Mouse (Mus musculus) forebrain, postnatal 0 days (tissue): ENCODE measurements at regions not wholly inside any gene's neighbourhood (a gene's known extent, or its start where the extent isn't known, plus 50 kb on each side); places are given as distances from the start of the nearest gene placed in this dataset.
A peak's percentile ranks its signal among the peaks of the same experiment; 100 is the strongest.

Experiments
- ATAC-seq: fragments of 200-750 bp; cut with Nextera tagmentation; 2 replicates; pipeline ENCODE4 v1.8.0; 2017; ENCODE audit warnings: mild to moderate bottlenecking, moderate library complexity
- DNase-seq: peaks from one replicate; pipeline ENCODE4 v3.0.0-alpha.2; 2015
- H3K27ac ChIP-seq: fragments of 300-500 bp; sonication (generic); 2 replicates; pipeline ENCODE4 v1.5.1; 2014; ENCODE audit warnings: low read depth, mild to moderate bottlenecking, antibody characterized with exemption, low read length, moderate library complexity, mixed read lengths
- H3K27me3 ChIP-seq: fragments of 300-500 bp; sonication (generic); 2 replicates; pipeline ENCODE4 v1.6.1; 2014; ENCODE audit warnings: mild to moderate bottlenecking, low read length, mixed read lengths; ENCODE audit not compliant: insufficient read depth
- H3K36me3 ChIP-seq: fragments of 300-500 bp; sonication (generic); 2 replicates; pipeline ENCODE4 v1.6.1; 2014; ENCODE audit warnings: mild to moderate bottlenecking, moderate library complexity; ENCODE audit not compliant: insufficient read depth
- H3K4me1 ChIP-seq: fragments of 300-500 bp; sonication (generic); 2 replicates; pipeline ENCODE4 v1.6.1; 2014; ENCODE audit warnings: antibody characterized with exemption; ENCODE audit not compliant: insufficient read depth
- H3K4me2 ChIP-seq: fragments of 300-500 bp; sonication (generic); 2 replicates; pipeline ENCODE4 v1.6.1; 2014; ENCODE audit warnings: low read depth, mild to moderate bottlenecking, moderate library complexity
- H3K4me3 ChIP-seq: fragments of 300-500 bp; sonication (generic); 2 replicates; pipeline ENCODE4 v1.5.1; 2014; ENCODE audit warnings: low read depth, low read length, mixed read lengths
- H3K9ac ChIP-seq: fragments of 300-500 bp; sonication (generic); 2 replicates; pipeline ENCODE4 v1.6.1; 2014; ENCODE audit warnings: mild to moderate bottlenecking
- H3K9me3 ChIP-seq: fragments of 300-500 bp; sonication (generic); 2 replicates; pipeline ENCODE4 v1.6.1; 2016; ENCODE audit warnings: low read length
- CTCF ChIP-seq: sonication (generic); IDR thresholded peaks from 2 replicates; pipeline ENCODE4 v1.5.1; 2016; ENCODE audit warnings: antibody characterized with exemption, control low read depth, low read depth
- WGBS: fragments of 180-500 bp; shearing (Covaris S2); extraction: QIAGEN DNeasy Blood & Tissue Kit; methylation state at CpG from one replicate; pipeline ENCODE4 v1.1.7; 2014; 5-methylcytosine and 5-hydroxymethylcytosine counted together

DNA sequence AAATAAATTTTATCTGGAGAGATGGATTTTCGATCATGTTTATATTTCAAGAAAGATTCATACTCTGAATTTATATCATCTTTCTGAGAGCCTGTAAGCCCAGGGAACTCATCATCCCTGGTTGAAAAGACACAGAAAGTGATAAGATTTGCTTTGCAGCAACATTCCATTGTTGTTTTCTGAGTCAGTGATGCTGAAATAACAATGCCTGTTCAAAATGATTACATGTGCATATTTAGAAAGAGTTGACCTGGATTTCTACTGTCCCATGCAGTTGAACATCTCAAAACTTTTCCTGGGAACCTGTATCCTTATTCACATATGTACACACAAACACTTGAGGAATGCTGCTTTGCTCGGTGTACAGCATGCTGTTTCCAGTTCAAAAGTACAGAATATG lies 882.2 kb downstream of the Serpinb8 start:
- DNase-seq (no peak), ATAC-seq (no peak)
- Histone ChIP-seq H3K4me3 (no peak overlapping the region), H3K27me3 (no peaks in the 10 kb centered on the region), H3K27ac (no peak overlapping the region), H3K4me1 (no peaks in the 10 kb centered on the region), H3K9me3 (no peaks in the 10 kb centered on the region), H3K9ac (no peak overlapping the region), H3K4me2 (no peak overlapping the region), H3K36me3 (no peaks in the 10 kb centered on the region)
- WGBS, result 83% methylated on average over 2 of the region's 2 CpGs
- no peak for TF ChIP-seq CTCF

DNA sequence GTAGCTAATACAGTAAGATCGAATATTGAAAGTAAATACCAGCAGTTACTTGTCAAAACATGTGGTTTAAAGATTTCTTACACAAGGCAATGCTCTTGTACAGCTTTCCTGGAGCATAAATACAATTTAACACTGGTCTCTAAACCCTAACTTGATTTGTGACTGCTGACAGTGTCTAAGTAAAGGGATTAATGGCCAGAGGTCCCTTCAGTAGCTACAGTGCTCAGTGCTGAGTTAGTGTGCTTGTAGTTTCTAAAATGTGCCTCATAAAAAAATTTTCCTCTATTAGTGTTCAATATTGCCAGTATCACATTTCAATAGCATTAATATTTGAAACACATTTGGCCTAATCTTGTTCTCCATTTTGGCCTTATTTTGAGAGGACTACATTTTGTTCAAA lies 909.0 kb downstream of the Serpinb8 start:
- Histone ChIP-seq H3K4me3 (no peak overlapping the region), H3K4me2 (no peak overlapping the region), H3K4me1 (no peaks in the 10 kb centered on the region), H3K9ac (no peak overlapping the region), H3K9me3 (no peaks in the 10 kb centered on the region), H3K27me3 (no peaks in the 10 kb centered on the region), H3K36me3 (no peaks in the 10 kb centered on the region), H3K27ac (no peak overlapping the region)
- no peak for DNase-seq
- 65% methylated on average over 1 of the region's 1 CpGs for WGBS
- TF ChIP-seq CTCF, result no peak
- no peak for ATAC-seq

DNA sequence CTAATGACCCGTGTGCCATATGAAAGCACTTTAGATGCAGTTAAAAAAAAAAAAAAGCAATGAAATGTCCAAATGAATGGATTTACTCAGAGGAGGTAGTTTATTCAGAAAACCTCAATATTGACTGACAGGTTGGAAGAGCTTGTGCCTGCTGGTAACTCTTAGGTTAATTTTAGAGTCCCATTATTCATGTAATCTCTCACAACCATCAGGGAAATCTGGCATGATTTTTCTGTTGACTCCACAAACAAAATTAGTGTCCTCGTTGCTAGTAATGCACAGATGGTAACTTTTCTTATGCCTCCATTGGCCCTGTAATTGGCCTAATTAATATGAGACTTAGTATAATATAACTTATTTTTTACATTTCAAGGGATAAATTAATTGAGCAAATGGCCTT lies 937.6 kb downstream of the Serpinb8 start:
- H3K4me2 ChIP-seq, result no peak overlapping the region
- H3K36me3 ChIP-seq, result no peaks in the 10 kb centered on the region
- no peak for ATAC-seq
- DNase-seq, result peak; percentile 3
- H3K9me3 ChIP-seq, result no peaks in the 10 kb centered on the region
- H3K27me3 ChIP-seq, result no peaks in the 10 kb centered on the region
- H3K4me1 ChIP-seq, result no peaks in the 10 kb centered on the region
- WGBS, result 39% methylated on average over 2 of the region's 2 CpGs
- no peak overlapping the region for H3K4me3 ChIP-seq
- TF ChIP-seq CTCF, result no peak
- no peak overlapping the region for H3K27ac ChIP-seq
- no peak overlapping the region for H3K9ac ChIP-seq

DNA sequence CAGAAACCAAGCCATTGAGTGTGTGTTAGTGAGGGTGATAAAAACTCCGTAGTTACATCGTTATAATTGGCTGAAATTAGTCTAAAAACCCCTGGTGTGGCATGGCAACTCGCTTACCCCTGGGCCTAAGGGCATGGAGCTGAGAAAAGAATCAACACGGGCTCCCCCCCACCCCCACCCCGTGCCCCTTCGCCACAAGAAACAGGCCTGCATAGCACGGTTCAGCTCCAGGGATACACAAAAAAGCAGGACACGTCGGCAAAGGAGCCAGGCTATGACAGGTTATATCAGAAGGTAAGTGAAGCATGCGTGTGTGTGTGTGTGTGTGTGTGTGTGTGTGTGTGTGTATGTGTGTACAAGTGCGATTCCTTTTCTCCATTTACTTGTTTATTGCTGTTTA lies 948.4 kb downstream of the Serpinb8 start:
- H3K4me2 ChIP-seq, result no peak overlapping the region
- TF ChIP-seq CTCF, result no peak
- no peak overlapping the region for H3K4me3 ChIP-seq
- no peaks in the 10 kb centered on the region for H3K36me3 ChIP-seq
- ATAC-seq (no peak), DNase-seq (no peak)
- no peak overlapping the region for H3K9ac ChIP-seq
- no peaks in the 10 kb centered on the region for H3K4me1 ChIP-seq
- WGBS, result 55% methylated on average over 11 of the region's 11 CpGs
- H3K27ac ChIP-seq, result no peak overlapping the region
- H3K9me3 ChIP-seq, result no peaks in the 10 kb centered on the region
- H3K27me3 ChIP-seq, result no peaks in the 10 kb centered on the region

DNA sequence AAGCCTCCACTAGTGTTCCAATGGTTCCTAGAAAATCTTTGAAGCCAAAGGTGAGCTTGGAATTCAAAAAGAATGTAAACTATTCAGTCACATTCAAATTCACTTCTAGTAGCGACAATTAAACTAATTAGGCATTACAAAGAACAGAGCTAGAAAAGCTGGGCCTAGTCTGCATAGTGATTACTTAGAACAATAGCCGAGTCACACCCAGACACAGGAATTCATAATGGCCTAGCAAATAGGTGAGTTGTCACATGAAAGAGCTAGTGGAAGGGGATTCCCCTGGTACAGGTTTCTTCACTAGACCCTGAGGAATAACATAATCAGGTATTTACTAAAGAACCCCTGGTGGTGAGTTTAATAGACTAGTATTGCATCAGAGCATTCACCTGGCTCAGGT lies 958.9 kb downstream of the Serpinb8 start:
- Histone ChIP-seq H3K9me3 (no peaks in the 10 kb centered on the region), H3K4me2 (no peak overlapping the region), H3K4me3 (no peak overlapping the region), H3K27ac (no peak overlapping the region), H3K27me3 (no peaks in the 10 kb centered on the region), H3K9ac (no peak overlapping the region), H3K4me1 (no peaks in the 10 kb centered on the region), H3K36me3 (no peaks in the 10 kb centered on the region)
- 32% methylated on average over 2 of the region's 2 CpGs for WGBS
- TF ChIP-seq CTCF, result no peak
- ATAC-seq, result no peak
- DNase-seq, result no peak

DNA sequence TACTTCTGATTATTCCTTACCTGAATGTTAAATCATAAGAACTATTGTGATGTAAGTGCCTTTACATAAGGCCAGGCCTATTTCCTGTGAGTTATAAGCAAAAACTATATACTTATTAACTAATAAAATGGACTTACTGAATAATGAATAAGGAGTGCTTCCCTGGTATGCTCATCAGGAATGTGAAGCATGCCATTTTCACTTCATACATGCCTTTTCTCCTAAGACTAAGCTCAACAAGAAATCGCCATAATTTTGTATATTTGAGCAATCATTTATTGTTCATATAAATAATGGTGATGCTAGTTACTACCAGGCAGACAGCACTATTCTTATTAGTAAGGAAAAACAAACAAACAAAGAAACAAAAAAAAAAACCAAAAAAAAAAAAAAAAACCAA lies 969.1 kb downstream of the Serpinb8 start:
- H3K27ac ChIP-seq, result no peak overlapping the region
- H3K27me3 ChIP-seq, result no peaks in the 10 kb centered on the region
- WGBS, result 88% methylated on average over 1 of the region's 1 CpGs
- ATAC-seq (no peak), DNase-seq (no peak)
- H3K9me3 ChIP-seq, result no peaks in the 10 kb centered on the region
- TF ChIP-seq CTCF, result no peak
- H3K4me3 ChIP-seq, result no peak overlapping the region
- no peaks in the 10 kb centered on the region for H3K36me3 ChIP-seq
- no peak overlapping the region for H3K9ac ChIP-seq
- H3K4me1 ChIP-seq, result no peaks in the 10 kb centered on the region
- no peak overlapping the region for H3K4me2 ChIP-seq

DNA sequence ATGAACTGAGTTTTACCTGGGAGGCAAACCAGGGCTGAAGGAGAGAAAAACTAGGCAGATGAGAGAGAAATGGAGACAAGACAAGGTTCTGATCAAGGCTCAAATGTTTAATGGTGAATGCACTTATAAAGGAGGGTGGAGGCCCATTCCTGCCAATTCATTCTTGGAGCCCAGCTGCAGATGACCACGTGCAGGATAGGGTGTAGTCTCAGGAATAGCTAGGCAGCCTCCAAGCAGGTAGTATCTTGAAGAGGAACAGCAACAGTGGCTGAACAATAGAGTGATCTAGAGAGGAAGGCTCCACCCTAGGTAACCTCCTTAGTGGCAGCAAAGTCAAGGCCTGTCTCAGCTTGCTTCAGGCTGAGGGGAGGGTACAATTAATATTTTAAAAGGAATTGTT lies 973.2 kb downstream of the Serpinb8 start:
- Histone ChIP-seq H3K4me1 (no peaks in the 10 kb centered on the region), H3K27ac (no peak overlapping the region), H3K4me3 (no peak overlapping the region), H3K36me3 (no peaks in the 10 kb centered on the region), H3K9me3 (no peaks in the 10 kb centered on the region), H3K27me3 (no peaks in the 10 kb centered on the region), H3K4me2 (no peak overlapping the region), H3K9ac (no peak overlapping the region)
- no peak for ATAC-seq
- DNase-seq, result no peak
- WGBS, result 61% methylated on average over 1 of the region's 1 CpGs
- no peak for TF ChIP-seq CTCF

DNA sequence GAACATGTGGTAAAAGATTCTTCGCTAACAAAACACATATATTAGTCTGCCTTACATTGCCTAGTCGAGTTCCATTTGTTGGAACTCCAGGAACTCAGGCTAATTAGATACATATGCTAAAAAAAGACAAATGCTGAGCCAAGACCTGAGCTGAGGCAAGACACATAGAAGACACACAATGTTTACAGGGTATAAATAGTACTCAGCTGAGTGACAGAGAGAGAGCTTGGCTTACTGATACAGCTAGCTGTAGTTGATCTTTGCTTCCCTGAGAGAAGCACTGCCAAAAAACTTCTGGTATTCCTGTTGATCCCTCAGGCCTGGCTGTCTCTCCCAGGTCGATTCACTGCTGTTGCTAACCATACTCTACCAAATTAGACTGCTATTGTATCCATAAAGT lies 982.2 kb downstream of the Serpinb8 start:
- WGBS, result 38% methylated on average over 3 of the region's 3 CpGs
- H3K27ac ChIP-seq, result no peak overlapping the region
- TF ChIP-seq CTCF, result no peak
- ATAC-seq (no peak), DNase-seq (no peak)
- H3K9ac ChIP-seq, result no peak overlapping the region
- no peaks in the 10 kb centered on the region for H3K27me3 ChIP-seq
- no peaks in the 10 kb centered on the region for H3K9me3 ChIP-seq
- no peak overlapping the region for H3K4me3 ChIP-seq
- no peak overlapping the region for H3K4me2 ChIP-seq
- H3K4me1 ChIP-seq, result no peaks in the 10 kb centered on the region
- no peaks in the 10 kb centered on the region for H3K36me3 ChIP-seq
